Mouse (Mus musculus) NIH3T3 (cell line): ENCODE measurements around the gene 4933434E20Rik.
A peak's percentile ranks its signal among the peaks of the same experiment; 100 is the strongest.

ENCODE experiments used
- DNase-seq: peaks from one replicate; pipeline ENCODE4 v3.0.0-alpha.2; 2012; ENCODE audit warnings: low read depth

4933434E20Rik gene

GRCm38 (mm10) chr3:90081365-90082240 is 30.2 kb downstream of the 4933434E20Rik start:
- peak; percentile 41 for DNase-seq

GRCm38 (mm10) chr3:90083034-90083433 is 31.6 kb downstream of the 4933434E20Rik start:
- DNase-seq: no peak

- DNase-seq: peak; percentile 32
Measured at GRCm38 (mm10) chr3:90083698-90084324, 32.4 kb downstream of the 4933434E20Rik start.

- peak; percentile 47 for DNase-seq
Measured at GRCm38 (mm10) chr3:90084790-90085189, 33.4 kb downstream of the 4933434E20Rik start.

- peak; percentile 57 for DNase-seq
Measured at GRCm38 (mm10) chr3:90085281-90085680, 33.8 kb downstream of the 4933434E20Rik start.

- no peak for DNase-seq
Measured at GRCm38 (mm10) chr3:90086068-90086467, 34.6 kb downstream of the 4933434E20Rik start.

GRCm38 (mm10) chr3:90088617-90089016 is 37.2 kb downstream of the 4933434E20Rik start:
- DNase-seq: no peak

- no peak for DNase-seq
Measured at GRCm38 (mm10) chr3:90090892-90091291, 39.5 kb downstream of the 4933434E20Rik start.

GRCm38 (mm10) chr3:90094453-90094852 is 43.0 kb downstream of the 4933434E20Rik start:
- DNase-seq: no peak

GRCm38 (mm10) chr3:90097928-90098327 is 46.5 kb downstream of the 4933434E20Rik start:
- DNase-seq: no peak

GRCm38 (mm10) chr3:90101010-90101409 is 49.6 kb downstream of the 4933434E20Rik start:
- DNase-seq: no peak

GRCm38 (mm10) chr3:90101673-90102072 is 50.2 kb downstream of the 4933434E20Rik start:
- DNase-seq: no peak

GRCm38 (mm10) chr3:90102239-90102638 is 50.8 kb downstream of the 4933434E20Rik start:
- no peak for DNase-seq

- no peak for DNase-seq
Measured at GRCm38 (mm10) chr3:90103176-90103575, 51.7 kb downstream of the 4933434E20Rik start.

GRCm38 (mm10) chr3:90103938-90104337 is 52.5 kb downstream of the 4933434E20Rik start, which contains the start of gene Nup210l:
Gene Nup210l (plus strand): TSS chr3:90104132.
- DNase-seq: no peak

GRCm38 (mm10) chr3:90111706-90112105 is 60.3 kb downstream of the 4933434E20Rik start:
- DNase-seq: no peak

- DNase-seq: no peak
Measured at GRCm38 (mm10) chr3:90114342-90114741, 62.9 kb downstream of the 4933434E20Rik start.

- peak; percentile 31 for DNase-seq
Measured at GRCm38 (mm10) chr3:90115526-90115925, 64.1 kb downstream of the 4933434E20Rik start.
